Mouse (Mus musculus): ENCODE results near the gene 1520401A03Rik.

Gene 1520401A03Rik

GRCm38 (mm10) chr17:23673424-23674073 lies 49.0 kb downstream of the 1520401A03Rik start, which contains the start of the genes Hcfc1r1 and Thoc6:
Gene Hcfc1r1, plus strand, starts transcription at chr17:23673596.
Gene Thoc6, minus strand, starts transcription at chr17:23673882.
- peak; percentile 96 for DNase-seq (ENCODE audit: extremely low read depth, insufficient read length, low spot score)

GRCm38 (mm10) chr17:23672761-23673160 lies 49.8 kb downstream of the 1520401A03Rik start:
- no peak for DNase-seq (ENCODE audit: extremely low read depth, insufficient read length, low spot score)

GRCm38 (mm10) chr17:23671519-23671918 lies 51.1 kb downstream of the 1520401A03Rik start:
- DNase-seq (ENCODE audit: extremely low read depth, insufficient read length, low spot score) = no peak

GRCm38 (mm10) chr17:23670516-23671074 lies 52.0 kb downstream of the 1520401A03Rik start:
- DNase-seq (ENCODE audit: extremely low read depth, insufficient read length, low spot score) = no peak

- DNase-seq (ENCODE audit: extremely low read depth, insufficient read length, low spot score) = no peak
These were observed 57.1 kb downstream of the 1520401A03Rik start for GRCm38 (mm10) chr17:23665511-23665910.

GRCm38 (mm10) chr17:23664556-23665021 lies 58.0 kb downstream of the 1520401A03Rik start:
- DNase-seq (ENCODE audit: extremely low read depth, insufficient read length, low spot score) = no peak

GRCm38 (mm10) chr17:23661526-23661925 lies 61.1 kb downstream of the 1520401A03Rik start:
- DNase-seq (ENCODE audit: extremely low read depth, insufficient read length, low spot score) = no peak

- DNase-seq (ENCODE audit: extremely low read depth, insufficient read length, low spot score) = no peak
These were observed 61.7 kb downstream of the 1520401A03Rik start for GRCm38 (mm10) chr17:23660876-23661200.

- peak; percentile 53 for DNase-seq (ENCODE audit: extremely low read depth, insufficient read length, low spot score)
These were observed 62.3 kb downstream of the 1520401A03Rik start, which contains the start of gene Bicdl2 for GRCm38 (mm10) chr17:23660117-23660875. Gene Bicdl2, plus strand, starts transcription at chr17:23660506.

GRCm38 (mm10) chr17:23658450-23658849 lies 64.1 kb downstream of the 1520401A03Rik start:
- no peak for DNase-seq (ENCODE audit: extremely low read depth, insufficient read length, low spot score)

Data from 3134 (cell line).